Mouse (Mus musculus) layer of hippocampus, adult 9-11 months (tissue): ENCODE results near the gene 0610010K14Rik.

ENCODE experiments used
- DNase-seq: peaks from one replicate; pipeline ENCODE4 v3.0.0; 2022

Gene 0610010K14Rik

DNA sequence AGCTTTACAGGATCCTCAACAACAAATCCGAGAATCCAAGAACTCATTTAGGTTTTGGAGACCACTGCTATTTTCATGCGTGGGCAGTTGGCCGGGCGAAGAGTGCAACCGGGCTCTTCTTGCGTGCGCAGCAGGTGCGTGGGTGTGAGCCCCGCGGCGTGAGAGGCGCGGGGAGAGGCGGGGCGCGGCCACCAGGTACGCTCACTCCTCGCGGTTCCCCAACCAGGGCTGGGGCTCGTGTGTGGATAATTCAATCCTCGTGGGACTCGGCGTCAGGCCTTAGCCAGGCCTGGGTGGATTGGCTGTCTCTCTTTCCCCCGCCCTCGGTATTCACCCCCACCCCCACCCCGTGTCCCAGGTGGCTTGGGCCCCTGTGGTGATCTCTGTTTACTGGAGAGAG is 24.0 kb downstream of the 0610010K14Rik start:
- DNase-seq = no peak

DNA sequence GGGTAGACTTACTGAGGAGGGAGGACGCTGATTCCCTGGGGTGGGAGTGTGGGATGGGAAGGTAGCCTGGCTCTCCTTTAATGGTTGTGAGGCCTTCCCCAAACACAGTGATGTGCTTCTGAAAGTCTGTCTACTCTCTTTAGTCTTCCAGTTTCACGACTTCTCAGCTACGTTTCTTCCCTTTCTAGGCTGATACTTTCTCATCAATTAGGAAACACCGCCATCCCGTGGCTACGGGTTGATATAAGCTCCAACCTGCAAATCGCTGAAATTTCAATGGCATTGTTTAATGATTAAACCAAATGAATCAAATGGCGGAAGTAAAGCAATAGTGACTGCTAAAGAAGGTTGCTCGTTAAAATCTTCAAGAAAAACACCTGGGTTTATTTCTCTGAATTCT is 24.8 kb downstream of the 0610010K14Rik start:
- no peak for DNase-seq

GRCm38 (mm10) chr11:70212423-70212822 is 25.3 kb downstream of the 0610010K14Rik start, which contains the start of gene Slc16a11:
Gene Slc16a11 (plus strand): TSS chr11:70212752.
- DNase-seq = no peak

DNA sequence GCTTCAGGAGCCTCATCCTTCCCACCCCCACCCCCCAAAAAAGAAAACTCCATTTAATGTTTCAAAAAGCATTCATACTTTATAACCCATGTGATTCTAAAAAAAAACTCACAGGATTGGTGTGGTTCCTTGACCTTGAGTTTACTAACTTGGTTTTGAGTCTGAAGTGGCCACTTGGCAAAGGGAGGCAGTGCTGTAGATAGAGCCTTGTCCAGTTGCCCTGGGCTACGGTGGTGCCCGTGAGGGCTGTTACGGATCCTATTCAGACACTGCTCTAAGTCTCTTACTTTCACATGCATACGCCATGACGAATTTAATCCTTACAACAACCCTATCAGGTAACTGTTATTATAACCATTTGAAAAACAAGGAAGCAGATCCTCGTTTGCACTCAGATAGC is 25.7 kb downstream of the 0610010K14Rik start:
- no peak for DNase-seq

DNA sequence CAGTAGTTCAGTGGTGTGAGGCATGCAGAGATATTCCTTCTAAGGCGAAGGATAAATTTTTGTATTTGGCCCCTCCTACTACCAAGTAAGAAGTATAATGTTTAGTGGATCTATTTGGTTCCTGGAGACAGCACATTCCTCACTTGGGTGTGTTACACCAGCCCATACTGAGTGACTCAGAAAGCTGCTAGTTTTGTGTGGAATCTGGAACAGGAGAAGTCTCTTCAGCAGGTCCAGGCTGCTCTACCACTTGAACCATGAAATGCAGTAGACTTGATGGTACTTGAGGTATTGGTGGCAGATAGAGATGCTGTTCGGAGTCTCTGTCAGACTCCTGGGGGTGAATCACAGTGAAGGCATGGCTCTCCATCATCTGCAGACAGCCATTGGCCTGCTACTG is 27.0 kb downstream of the 0610010K14Rik start:
- no peak for DNase-seq

DNA sequence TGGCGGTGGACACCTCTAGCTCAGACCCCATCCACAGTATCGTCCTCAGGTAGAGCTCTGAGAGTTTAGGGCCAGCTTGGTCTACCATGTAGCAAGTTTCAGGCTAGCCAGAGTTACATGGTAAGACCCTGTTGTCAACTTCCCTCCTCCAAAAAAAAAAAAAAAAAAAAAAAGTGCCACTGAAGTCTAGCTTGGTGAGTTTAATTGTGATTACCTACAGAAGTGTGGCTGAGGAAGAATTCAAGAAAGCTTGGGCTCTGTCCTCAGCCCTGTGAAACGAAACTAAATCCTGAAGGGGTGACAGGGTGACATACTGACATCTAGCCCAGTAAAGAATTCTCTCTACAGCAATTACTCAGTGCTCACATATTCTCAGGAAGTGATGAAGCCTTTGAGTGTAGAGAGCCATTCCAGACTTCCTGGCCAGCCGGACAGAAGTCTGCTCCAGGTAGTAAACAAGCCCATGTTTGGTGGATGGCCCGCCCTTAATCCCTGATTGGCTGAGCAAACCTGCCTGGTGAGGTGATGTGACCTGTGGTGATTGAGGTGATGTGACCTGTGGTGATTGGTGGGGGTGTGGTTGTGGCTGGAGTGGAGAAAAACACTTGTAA is 28.8 kb downstream of the 0610010K14Rik start:
- no peak for DNase-seq

DNA sequence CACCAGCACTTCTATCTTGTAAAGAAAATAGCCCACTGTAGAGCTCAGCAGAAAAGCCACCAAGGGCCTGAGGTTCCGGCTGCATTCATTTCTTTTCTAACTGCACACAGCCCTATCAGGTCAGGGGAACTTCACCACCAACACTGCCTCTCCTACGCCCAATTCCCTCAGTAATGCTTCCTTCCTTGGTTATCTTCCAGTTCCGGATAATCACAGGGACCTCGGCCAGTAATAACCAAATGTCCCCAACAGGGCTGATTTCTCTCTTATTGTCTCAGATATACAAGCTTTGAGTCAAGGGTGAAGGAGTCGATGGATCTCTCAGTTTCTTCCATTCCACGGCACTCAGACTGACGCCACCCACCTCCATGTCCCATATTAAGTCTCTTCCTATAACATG is 30.4 kb downstream of the 0610010K14Rik start:
- DNase-seq = no peak

- no peak for DNase-seq
Measured at GRCm38 (mm10) chr11:70206801-70207200, 30.9 kb downstream of the 0610010K14Rik start.

DNA sequence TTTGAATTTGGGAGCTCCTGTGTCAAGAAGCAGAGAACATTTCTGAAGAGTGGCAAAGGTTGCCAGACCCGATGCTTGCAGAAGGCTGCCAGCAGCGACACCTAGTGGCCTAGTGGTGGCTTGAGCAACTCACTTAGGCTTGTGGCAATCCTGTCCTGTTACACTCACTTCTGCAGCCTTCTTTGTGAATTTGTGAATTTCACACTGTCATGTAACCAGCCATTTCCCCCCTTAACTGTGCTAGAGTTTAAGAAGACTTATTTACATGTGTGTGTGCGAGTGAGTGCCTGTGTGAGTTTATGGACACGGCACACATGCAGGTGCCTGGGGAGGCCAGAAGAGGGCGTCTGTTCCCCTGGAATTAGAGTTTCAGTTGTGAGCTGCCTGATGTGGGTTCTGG is 36.0 kb downstream of the 0610010K14Rik start:
- DNase-seq = peak; percentile 44

GRCm38 (mm10) chr11:70200036-70200608 is 37.6 kb downstream of the 0610010K14Rik start:
- no peak for DNase-seq

- DNase-seq = no peak
Measured at GRCm38 (mm10) chr11:70199107-70199506, 38.6 kb downstream of the 0610010K14Rik start.

DNA sequence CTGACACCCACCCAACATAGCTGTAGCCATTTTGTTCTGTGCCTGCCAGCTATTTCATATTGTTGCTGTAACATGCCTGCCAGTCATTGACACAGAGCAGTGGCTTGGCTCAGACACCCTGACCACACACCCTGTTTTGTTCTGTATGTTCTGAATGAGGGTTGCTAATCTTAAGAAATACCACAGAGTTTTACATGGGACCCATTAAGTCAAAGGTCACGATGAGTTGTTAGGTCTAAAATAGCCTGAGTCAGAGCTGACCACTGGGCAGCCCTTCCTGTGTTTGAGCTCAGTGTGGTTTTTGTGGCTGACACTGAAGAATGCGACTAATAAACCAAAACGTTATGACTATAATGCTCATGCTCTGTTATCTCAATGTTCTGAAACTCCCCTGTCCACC is 39.4 kb downstream of the 0610010K14Rik start:
- no peak for DNase-seq

- DNase-seq = no peak
Measured at GRCm38 (mm10) chr11:70193354-70194285, 44.1 kb downstream of the 0610010K14Rik start.

GRCm38 (mm10) chr11:70192157-70192556 is 45.6 kb downstream of the 0610010K14Rik start:
- DNase-seq = no peak

GRCm38 (mm10) chr11:70191188-70191587 is 46.5 kb downstream of the 0610010K14Rik start:
- no peak for DNase-seq

DNA sequence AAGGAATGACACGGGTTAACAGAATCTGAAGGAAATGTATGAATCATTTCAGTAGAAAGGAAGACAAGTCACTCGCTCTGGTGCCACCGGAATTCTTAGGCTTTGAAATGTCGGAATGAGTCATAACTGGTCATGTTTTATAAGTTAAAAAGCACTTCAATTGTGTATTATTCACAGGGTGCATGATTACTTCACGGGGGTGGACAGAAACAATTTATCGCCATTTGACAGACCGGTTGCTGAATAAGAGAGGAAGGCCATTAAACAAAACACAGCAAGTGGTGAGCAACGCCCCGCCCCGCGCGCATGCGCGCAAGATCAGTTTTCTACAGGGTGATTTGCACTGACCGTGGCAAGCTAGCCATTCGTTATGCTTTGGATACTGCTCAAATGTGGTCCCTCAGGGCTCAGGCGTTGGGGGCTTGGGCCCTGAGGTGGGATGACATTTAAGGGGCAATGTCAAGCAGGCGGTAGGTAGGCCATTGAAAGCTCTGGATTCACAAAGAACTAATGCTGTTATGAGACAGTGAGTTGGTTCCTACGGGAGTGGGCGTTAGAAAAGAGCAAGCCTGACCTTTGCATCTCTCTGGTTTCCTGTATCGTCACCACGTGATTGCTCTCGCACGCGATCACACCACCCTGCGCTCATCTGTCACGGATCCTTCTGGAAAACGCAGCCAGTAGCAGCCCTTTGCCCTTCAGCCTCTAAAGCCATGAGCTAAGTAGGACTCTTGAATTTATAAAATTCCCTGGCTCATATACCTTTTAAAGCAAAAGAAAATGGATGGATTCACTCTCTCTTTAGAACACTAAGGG is 48.2 kb downstream of the 0610010K14Rik start:
- DNase-seq = no peak
